Mouse (Mus musculus): ENCODE measurements at regions not wholly inside any gene's neighbourhood (a gene's known extent, or its start where the extent isn't known, plus 50 kb on each side); places are given as distances from the start of the nearest gene placed in this dataset.

GRCm38 (mm10) chr13:52395786-52396185, 135.3 kb downstream of the Diras2 start:
- Histone ChIP-seq H3K27ac (ENCODE audit: low read depth, low read length) (no peak overlapping the region), H3K27me3 (replicated peaks; ENCODE audit: control insufficient read depth, insufficient read depth, low read length) (no peaks in the 10 kb centered on the region), H3K4me1 (replicated peaks; ENCODE audit: control insufficient read depth, insufficient read depth, low read length) (no peaks in the 10 kb centered on the region), H3K9me3 (ENCODE audit: control insufficient read depth) (no peaks in the 10 kb centered on the region), H3K36me3 (ENCODE audit: control insufficient read depth, insufficient read depth) (no peaks in the 10 kb centered on the region), H3K4me3 (ENCODE audit: low read depth, low read length) (no peak overlapping the region), H3K4me2 (replicated peaks; ENCODE audit: low read depth) (no peak overlapping the region), H3K9ac (ENCODE audit: low read depth, low read length) (no peak overlapping the region)
- ATAC-seq = no peak
- 83% methylated on average over 8 of the region's 8 CpGs for WGBS
- TF ChIP-seq CTCF (IDR thresholded peaks at IDR 0.05; ENCODE audit: low read depth) = no peak

DNA sequence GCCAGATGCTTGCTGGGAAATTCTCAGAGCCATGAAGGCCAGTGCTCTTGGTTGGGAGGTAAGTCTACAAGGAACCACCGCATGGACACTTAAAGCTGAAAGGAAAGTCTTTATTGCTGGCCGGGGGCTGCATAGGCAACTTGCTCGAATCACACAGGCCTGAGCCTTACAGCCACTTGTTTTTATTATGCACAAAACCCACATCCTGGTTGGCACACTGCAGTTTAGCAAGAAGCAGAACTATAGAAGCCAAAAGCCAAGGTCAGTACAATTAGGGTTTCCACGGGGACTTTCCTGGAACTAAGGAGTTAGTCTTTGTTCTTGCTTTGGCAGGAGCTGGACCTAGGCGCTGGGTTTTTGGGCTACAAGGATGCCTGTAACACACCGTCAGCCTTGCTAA, 132.7 kb downstream of the Diras2 start:
- TF ChIP-seq CTCF (IDR thresholded peaks at IDR 0.05; ENCODE audit: low read depth) = no peak
- Histone ChIP-seq H3K27ac (ENCODE audit: low read depth, low read length) (no peak overlapping the region), H3K27me3 (replicated peaks; ENCODE audit: control insufficient read depth, insufficient read depth, low read length) (no peaks in the 10 kb centered on the region), H3K36me3 (ENCODE audit: control insufficient read depth, insufficient read depth) (no peaks in the 10 kb centered on the region), H3K4me1 (replicated peaks; ENCODE audit: control insufficient read depth, insufficient read depth, low read length) (no peaks in the 10 kb centered on the region), H3K9ac (ENCODE audit: low read depth, low read length) (no peak overlapping the region), H3K9me3 (ENCODE audit: control insufficient read depth) (no peaks in the 10 kb centered on the region), H3K4me2 (replicated peaks; ENCODE audit: low read depth) (no peak overlapping the region), H3K4me3 (ENCODE audit: low read depth, low read length) (no peak overlapping the region)
- 83% methylated on average over 6 of the region's 6 CpGs for WGBS
- no peak for ATAC-seq

DNA sequence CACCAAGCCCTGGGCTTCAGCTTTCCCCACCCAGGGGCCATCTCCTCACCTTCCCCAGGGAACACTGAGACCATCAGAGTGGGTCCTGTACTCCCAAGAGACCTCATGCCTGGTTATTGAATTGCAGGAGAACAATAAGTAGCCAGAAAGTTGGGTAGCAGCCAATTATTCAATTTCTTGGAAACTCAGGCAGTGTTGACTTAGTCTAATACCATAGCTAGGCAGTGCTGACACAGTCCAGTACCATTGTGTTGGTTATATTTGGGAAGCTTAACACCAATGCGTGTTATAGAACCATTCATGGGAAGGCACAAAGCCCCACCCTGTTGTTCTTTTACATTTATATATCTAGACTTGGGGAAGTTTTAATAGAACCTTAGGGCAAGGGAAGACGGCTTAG, 131.9 kb downstream of the Diras2 start:
- Histone ChIP-seq H3K4me1 (replicated peaks; ENCODE audit: control insufficient read depth, insufficient read depth, low read length) (no peaks in the 10 kb centered on the region), H3K4me2 (replicated peaks; ENCODE audit: low read depth) (no peak overlapping the region), H3K27ac (ENCODE audit: low read depth, low read length) (no peak overlapping the region), H3K4me3 (ENCODE audit: low read depth, low read length) (no peak overlapping the region), H3K36me3 (ENCODE audit: control insufficient read depth, insufficient read depth) (no peaks in the 10 kb centered on the region), H3K27me3 (replicated peaks; ENCODE audit: control insufficient read depth, insufficient read depth, low read length) (no peaks in the 10 kb centered on the region), H3K9ac (ENCODE audit: low read depth, low read length) (no peak overlapping the region), H3K9me3 (ENCODE audit: control insufficient read depth) (no peaks in the 10 kb centered on the region)
- 77% methylated on average over 2 of the region's 2 CpGs for WGBS
- no peak for TF ChIP-seq CTCF (IDR thresholded peaks at IDR 0.05; ENCODE audit: low read depth)
- ATAC-seq = no peak

- no peak for TF ChIP-seq CTCF (IDR thresholded peaks at IDR 0.05; ENCODE audit: low read depth)
- Histone ChIP-seq H3K4me3 (ENCODE audit: low read depth, low read length) (no peak overlapping the region), H3K9me3 (ENCODE audit: control insufficient read depth) (no peaks in the 10 kb centered on the region), H3K4me1 (replicated peaks; ENCODE audit: control insufficient read depth, insufficient read depth, low read length) (no peaks in the 10 kb centered on the region), H3K27me3 (replicated peaks; ENCODE audit: control insufficient read depth, insufficient read depth, low read length) (no peaks in the 10 kb centered on the region), H3K36me3 (ENCODE audit: control insufficient read depth, insufficient read depth) (no peaks in the 10 kb centered on the region), H3K27ac (ENCODE audit: low read depth, low read length) (no peak overlapping the region), H3K9ac (ENCODE audit: low read depth, low read length) (no peak overlapping the region), H3K4me2 (replicated peaks; ENCODE audit: low read depth) (no peak overlapping the region)
- ATAC-seq = no peak
- WGBS = 81% methylated on average over 3 of the region's 3 CpGs
These were observed 127.3 kb downstream of the Diras2 start for GRCm38 (mm10) chr13:52403805-52404204.

DNA sequence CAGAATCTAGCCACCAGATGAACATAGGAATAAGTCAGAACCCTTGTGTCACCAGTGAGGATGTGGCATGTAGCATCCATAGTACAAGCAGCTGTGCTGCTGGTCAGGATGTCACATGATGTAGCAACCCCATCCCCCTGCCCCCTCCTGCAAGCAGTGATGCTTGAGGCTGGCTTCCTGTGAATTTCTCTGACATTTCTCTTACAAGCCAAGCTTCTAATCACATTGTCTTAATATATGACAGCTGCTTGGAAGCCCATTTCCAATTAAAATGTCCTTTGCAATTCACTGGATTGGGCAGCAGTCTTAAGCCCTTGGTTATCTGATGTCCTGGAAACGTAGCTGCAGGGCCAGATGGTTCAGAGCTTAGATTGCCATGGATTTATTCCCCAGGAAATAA, 114.8 kb downstream of the Diras2 start:
- TF ChIP-seq CTCF (IDR thresholded peaks at IDR 0.05; ENCODE audit: low read depth) = no peak
- ATAC-seq = no peak
- 53% methylated on average over 1 of the region's 1 CpGs for WGBS
- no peaks in the 10 kb centered on the region for H3K9me3 ChIP-seq (ENCODE audit: control insufficient read depth)
- H3K27me3 ChIP-seq (replicated peaks; ENCODE audit: control insufficient read depth, insufficient read depth, low read length) = no peaks in the 10 kb centered on the region
- no peak overlapping the region for H3K27ac ChIP-seq (ENCODE audit: low read depth, low read length)
- H3K4me3 ChIP-seq (ENCODE audit: low read depth, low read length) = no peak overlapping the region
- H3K36me3 ChIP-seq (ENCODE audit: control insufficient read depth, insufficient read depth) = no peaks in the 10 kb centered on the region
- H3K9ac ChIP-seq (ENCODE audit: low read depth, low read length) = no peak overlapping the region
- no peaks in the 10 kb centered on the region for H3K4me1 ChIP-seq (replicated peaks; ENCODE audit: control insufficient read depth, insufficient read depth, low read length)
- no peak overlapping the region for H3K4me2 ChIP-seq (replicated peaks; ENCODE audit: low read depth)

- H3K4me2 ChIP-seq (replicated peaks; ENCODE audit: low read depth) = no peak overlapping the region
- no peak overlapping the region for H3K27ac ChIP-seq (ENCODE audit: low read depth, low read length)
- no peaks in the 10 kb centered on the region for H3K27me3 ChIP-seq (replicated peaks; ENCODE audit: control insufficient read depth, insufficient read depth, low read length)
- no peak for TF ChIP-seq CTCF (IDR thresholded peaks at IDR 0.05; ENCODE audit: low read depth)
- H3K9me3 ChIP-seq (ENCODE audit: control insufficient read depth) = no peaks in the 10 kb centered on the region
- no peak for ATAC-seq
- no peak overlapping the region for H3K9ac ChIP-seq (ENCODE audit: low read depth, low read length)
- no peaks in the 10 kb centered on the region for H3K36me3 ChIP-seq (ENCODE audit: control insufficient read depth, insufficient read depth)
- WGBS = 86% methylated on average over 3 of the region's 3 CpGs
- H3K4me1 ChIP-seq (replicated peaks; ENCODE audit: control insufficient read depth, insufficient read depth, low read length) = no peaks in the 10 kb centered on the region
- H3K4me3 ChIP-seq (ENCODE audit: low read depth, low read length) = no peak overlapping the region
These were observed 108.6 kb downstream of the Diras2 start for GRCm38 (mm10) chr13:52422456-52422855.

- H3K4me1 ChIP-seq (replicated peaks; ENCODE audit: control insufficient read depth, insufficient read depth, low read length) = no peaks in the 10 kb centered on the region
- TF ChIP-seq CTCF (IDR thresholded peaks at IDR 0.05; ENCODE audit: low read depth) = no peak
- H3K9me3 ChIP-seq (ENCODE audit: control insufficient read depth) = no peaks in the 10 kb centered on the region
- no peak for ATAC-seq
- H3K27me3 ChIP-seq (replicated peaks; ENCODE audit: control insufficient read depth, insufficient read depth, low read length) = no peaks in the 10 kb centered on the region
- H3K9ac ChIP-seq (ENCODE audit: low read depth, low read length) = no peak overlapping the region
- WGBS = 86% methylated on average over 5 of the region's 5 CpGs
- no peaks in the 10 kb centered on the region for H3K36me3 ChIP-seq (ENCODE audit: control insufficient read depth, insufficient read depth)
- no peak overlapping the region for H3K4me2 ChIP-seq (replicated peaks; ENCODE audit: low read depth)
- H3K27ac ChIP-seq (ENCODE audit: low read depth, low read length) = no peak overlapping the region
- no peak overlapping the region for H3K4me3 ChIP-seq (ENCODE audit: low read depth, low read length)
These were observed 102.6 kb downstream of the Diras2 start for GRCm38 (mm10) chr13:52428527-52428926.
